8 mouse cellular contexts compared by ENCODE assay signal in the genomic region with DNA sequence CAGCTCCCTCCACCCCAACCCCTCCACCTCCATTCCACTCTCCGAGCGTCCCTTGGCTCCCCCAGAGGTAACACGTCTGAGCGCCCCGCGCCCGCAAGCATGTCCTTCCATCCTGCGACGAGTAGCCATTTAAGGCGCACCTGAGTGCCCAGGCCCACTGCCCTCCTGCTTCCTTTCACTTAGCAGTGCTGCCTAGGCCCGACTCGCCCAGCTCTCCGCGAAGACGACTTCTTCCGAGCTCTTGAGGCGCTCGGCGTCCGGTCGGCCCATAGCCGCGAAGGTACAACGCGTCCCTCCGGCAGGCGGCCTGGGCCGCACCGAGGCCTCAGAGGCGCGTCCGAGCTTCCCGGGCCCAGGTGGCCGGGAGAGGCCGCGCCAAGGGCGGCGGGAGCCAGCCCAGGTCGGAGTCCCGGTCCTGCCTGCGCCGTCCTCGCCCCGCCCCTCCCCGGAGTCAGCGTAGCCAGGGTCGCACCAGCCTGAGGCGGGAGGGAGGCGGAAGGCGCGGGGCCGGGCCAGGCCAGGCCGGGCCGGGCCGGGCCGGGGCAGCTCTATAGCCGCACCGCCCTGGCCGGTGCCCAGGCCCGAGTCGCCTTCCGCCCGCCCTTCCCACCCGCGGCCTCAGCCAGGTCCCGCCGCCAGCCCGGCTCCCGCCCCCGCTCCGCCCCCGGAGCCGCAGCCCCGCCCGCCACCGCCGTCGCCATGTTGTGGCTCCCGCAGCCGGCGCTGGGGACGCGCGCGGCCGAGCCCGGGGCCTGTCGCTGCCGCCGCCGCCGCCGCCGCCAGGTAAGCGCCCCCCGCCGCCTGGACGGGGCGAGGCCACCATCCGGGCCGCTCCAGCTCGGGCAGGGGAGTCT. TPM values are rescaled to one million over a fixed set of nuclear protein-coding genes. Genes with fewer than 3 reads are reported as not detected.
A peak's percentile ranks its signal among the peaks of the same experiment; 100 is the strongest.
DNase-seq lines count a peak whose midpoint lies in the region; ATAC-seq and TF ChIP-seq lines count a peak whose summit lies in the region.

A gene (plus strand): TSS at position 702 of the 854 bp plus-strand sequence.

- peak; percentile 81 for ATAC-seq in cerebellum, adult (ENCODE audit: insufficient number of reproducible peaks, low FRiP score, low TSS enrichment)
- peak; percentile 93 for ATAC-seq in forebrain, embryonic 13.5 days
- peak; percentile 89 for ATAC-seq in heart, postnatal 0 days (ENCODE audit: insufficient read depth, low read depth)
- peak; percentile 89 for ATAC-seq in neural tube, embryonic 15.5 days (ENCODE audit: low FRiP score)

- H3K27me3 ChIP-seq in ES-Bruce4 (ENCODE audit: control insufficient read depth, insufficient read depth, low read length, poor library complexity, severe bottlenecking), result no peaks in the 10 kb centered on the region
- H3K27me3 ChIP-seq in forebrain, embryonic 13.5 days, result no peaks in the 10 kb centered on the region
- H3K27me3 ChIP-seq in heart, postnatal 0 days (ENCODE audit: control insufficient read depth, insufficient read depth, low read length), result no peaks in the 10 kb centered on the region
- H3K27me3 ChIP-seq in neural tube, embryonic 15.5 days (replicated peaks), result no peaks in the 10 kb centered on the region

- peak within 1 kb of the TSS; percentile 89 for H3K4me2 ChIP-seq in forebrain, embryonic 13.5 days
- peak within 1 kb of the TSS; percentile 93 for H3K4me2 ChIP-seq in heart, postnatal 0 days (ENCODE audit: low read depth, low read length)
- peak within 1 kb of the TSS; percentile 66 for H3K4me2 ChIP-seq in neural tube, embryonic 15.5 days

- peak; percentile 61 for DNase-seq in heart, postnatal 0 days (ENCODE audit: low spot score)
- peak; percentile 89 to 94 for DNase-seq in kidney, postnatal 4 days
- peak; percentile 86 to 89 for DNase-seq in lung, adult 18-20 months
- DNase-seq in testis, postnatal 14 days (ENCODE audit: low spot score), result peak; percentile 86

- H3K4me3 ChIP-seq in ES-Bruce4 (ENCODE audit: low read depth, low read length), result peak within 1 kb of the TSS; percentile 66
- H3K4me3 ChIP-seq in forebrain, embryonic 13.5 days, result peak within 1 kb of the TSS; percentile 59
- peak within 1 kb of the TSS; percentile 91 for H3K4me3 ChIP-seq in heart, postnatal 0 days (ENCODE audit: low read depth, low read length)
- H3K4me3 ChIP-seq in neural tube, embryonic 15.5 days (replicated peaks), result peak within 1 kb of the TSS; percentile 97

- TF ChIP-seq CTCF in ES-Bruce4 (IDR thresholded peaks at IDR 0.05; ENCODE audit: low read depth, low read length), result no peak
- TF ChIP-seq CTCF in heart, postnatal 0 days (IDR thresholded peaks at IDR 0.05; ENCODE audit: low read depth), result no peak; the same call in 1 of the 2 replicates

- no peaks in the 10 kb centered on the region for H3K4me1 ChIP-seq in ES-Bruce4 (ENCODE audit: control insufficient read depth, insufficient read depth, low read length)
- H3K4me1 ChIP-seq in forebrain, embryonic 13.5 days, result peaks cover 34% of the 10 kb centered on the region
- H3K4me1 ChIP-seq in heart, postnatal 0 days (ENCODE audit: control insufficient read depth, insufficient read depth), result peaks cover 24% of the 10 kb centered on the region
- peaks cover 43% of the 10 kb centered on the region for H3K4me1 ChIP-seq in neural tube, embryonic 15.5 days

- peak within 1 kb of the TSS; percentile 61 for H3K9ac ChIP-seq in ES-Bruce4 (ENCODE audit: low read depth, poor library complexity, severe bottlenecking)
- peak within 1 kb of the TSS; percentile 96 for H3K9ac ChIP-seq in forebrain, embryonic 13.5 days
- peak within 1 kb of the TSS; percentile 98 for H3K9ac ChIP-seq in heart, postnatal 0 days (replicated peaks; ENCODE audit: low read depth, low read length)
- H3K9ac ChIP-seq in neural tube, embryonic 15.5 days (replicated peaks), result peak within 1 kb of the TSS; percentile 99

- no peak for TF ChIP-seq POLR2A in ES-Bruce4 (IDR thresholded peaks at IDR 0.05; ENCODE audit: insufficient read depth, low read length)

- TF ChIP-seq EP300 in ES-Bruce4 (IDR thresholded peaks at IDR 0.05; ENCODE audit: insufficient read depth, low read depth, low read length), result no peak
- no peak for TF ChIP-seq EP300 in heart, postnatal 0 days (IDR thresholded peaks at IDR 0.05; ENCODE audit: low read depth)

- WGBS in forebrain, embryonic 13.5 days, result under 1% methylated on average over 41 of the region's 102 CpGs
- under 1% methylated on average over 63 of the region's 102 CpGs for WGBS in heart, postnatal 0 days
- WGBS in neural tube, embryonic 15.5 days, result under 1% methylated on average over 58 of the region's 102 CpGs

- H3K36me3 ChIP-seq in ES-Bruce4 (ENCODE audit: control insufficient read depth, insufficient read depth, low read length, poor library complexity, severe bottlenecking), result no peaks in the 10 kb centered on the region
- no peaks in the 10 kb centered on the region for H3K36me3 ChIP-seq in forebrain, embryonic 13.5 days (ENCODE audit: poor library complexity, severe bottlenecking)
- H3K36me3 ChIP-seq in heart, postnatal 0 days (replicated peaks; ENCODE audit: control insufficient read depth, insufficient read depth, low read length), result no peaks in the 10 kb centered on the region
- no peaks in the 10 kb centered on the region for H3K36me3 ChIP-seq in neural tube, embryonic 15.5 days

- peak within 1 kb of the TSS; percentile 0; the same call in 1 of the 2 replicates for H3K27ac ChIP-seq in ES-Bruce4 (ENCODE audit: insufficient read depth, low read length)
- H3K27ac ChIP-seq in forebrain, embryonic 13.5 days, result peak within 1 kb of the TSS; percentile 95
- peak within 1 kb of the TSS; percentile 98 for H3K27ac ChIP-seq in heart, postnatal 0 days (ENCODE audit: low read depth)
- peak within 1 kb of the TSS; percentile 93 for H3K27ac ChIP-seq in neural tube, embryonic 15.5 days (replicated peaks)

- H3K9me3 ChIP-seq in ES-Bruce4 (replicated peaks; ENCODE audit: control insufficient read depth, insufficient read depth, low read length, poor library complexity, severe bottlenecking), result no peaks in the 10 kb centered on the region
- no peaks in the 10 kb centered on the region for H3K9me3 ChIP-seq in forebrain, embryonic 13.5 days (replicated peaks)
- H3K9me3 ChIP-seq in heart, postnatal 0 days (replicated peaks; ENCODE audit: control insufficient read depth, low read length), result no peaks in the 10 kb centered on the region
- no peaks in the 10 kb centered on the region for H3K9me3 ChIP-seq in neural tube, embryonic 15.5 days (replicated peaks)

RNA-seq across cellular contexts. Expression of the gene that starts here (rescaled TPM):
- 16.8 and 20.1 TPM in 2 replicates for polyA plus RNA-seq in ES-Bruce4 (2011; ENCODE audit: insufficient read depth, insufficient read length, low read depth, missing spikeins)
- polyA plus RNA-seq in forebrain, embryonic 13.5 days (2015; fragmentation: Nextera tagmentation; extraction: Ambion mirVana), result 8.3 and 9.8 TPM in 2 replicates
- total RNA-seq in heart, postnatal 0 days (2014; rRNA removed; ENCODE audit: low replicate concordance), result 23.7 and 37.0 TPM in 2 replicates
- polyA plus RNA-seq in heart, postnatal 0 days (2015; fragmentation: Nextera tagmentation; extraction: Ambion mirVana), result 3.9 and 4.1 TPM in 2 replicates
- polyA plus RNA-seq in neural tube, embryonic 15.5 days (2015; fragmentation: Nextera tagmentation; extraction: Ambion mirVana), result 9.9 and 10.0 TPM in 2 replicates

Comparison
In these comparisons a context has a peak if more than half of its experiments do, and no peak if none do; other contexts are left out.
1. Peak in every context shown above with its lines: DNase-seq, ATAC-seq, H3K4me3 ChIP-seq and H3K27ac ChIP-seq.
2. H3K27ac ChIP-seq: peak in every context shown above with its lines; median percentile 98 in heart, postnatal 0 days; 95 in forebrain, embryonic 13.5 days; 93 in neural tube, embryonic 15.5 days; 0 in ES-Bruce4.